Mouse (Mus musculus): ENCODE measurements around the gene Rpl13a.
"Not testable (repeated sequence)": the region's sequence is repeated elsewhere in the genome, so short reads cannot be mapped to it uniquely, and the experiment has no call there.

Rpl13a gene

GRCm38 (mm10) chr7:45110089-45110488 is 18.5 kb downstream of the Rpl13a start:
- not testable (repeated sequence) for DNase-seq

GRCm38 (mm10) chr7:45107052-45107645 is 21.4 kb downstream of the Rpl13a start:
- DNase-seq = no peak

- no peak for DNase-seq
Observed at GRCm38 (mm10) chr7:45106441-45106840, 22.1 kb downstream of the Rpl13a start.

- DNase-seq = no peak
Observed at GRCm38 (mm10) chr7:45105491-45105890, 23.1 kb downstream of the Rpl13a start.

- no peak for DNase-seq
Observed at GRCm38 (mm10) chr7:45104941-45105340, 23.6 kb downstream of the Rpl13a start.

- DNase-seq = peak; percentile 42
Observed at GRCm38 (mm10) chr7:45103652-45104180, 24.8 kb downstream of the Rpl13a start, which contains the start of gene Fcgrt. Fcgrt (minus strand) TSS chr7:45103851.

- no peak for DNase-seq
Observed at GRCm38 (mm10) chr7:45102940-45103585, 25.5 kb downstream of the Rpl13a start.

GRCm38 (mm10) chr7:45102441-45102840 is 26.1 kb downstream of the Rpl13a start:
- DNase-seq = no peak

- DNase-seq = no peak
Observed at GRCm38 (mm10) chr7:45100046-45100445, 28.5 kb downstream of the Rpl13a start.

GRCm38 (mm10) chr7:45098541-45099240 is 29.9 kb downstream of the Rpl13a start:
- DNase-seq = no peak

- DNase-seq = no peak
Observed at GRCm38 (mm10) chr7:45097479-45097878, 31.1 kb downstream of the Rpl13a start.

- not testable (repeated sequence) for DNase-seq
Observed at GRCm38 (mm10) chr7:45095965-45096364, 32.6 kb downstream of the Rpl13a start.

GRCm38 (mm10) chr7:45095367-45095766 is 33.2 kb downstream of the Rpl13a start:
- DNase-seq = no peak

GRCm38 (mm10) chr7:45094121-45094520 is 34.4 kb downstream of the Rpl13a start:
- no peak for DNase-seq

GRCm38 (mm10) chr7:45093516-45093905 is 35.0 kb downstream of the Rpl13a start:
- DNase-seq = no peak

- no peak for DNase-seq
Observed at GRCm38 (mm10) chr7:45092828-45093515, 35.6 kb downstream of the Rpl13a start.

GRCm38 (mm10) chr7:45092048-45092447 is 36.5 kb downstream of the Rpl13a start, which contains the start of gene Rcn3:
Rcn3 (minus strand) TSS chr7:45092221.
- DNase-seq = no peak

- DNase-seq = no peak
Observed at GRCm38 (mm10) chr7:45091001-45091990, 37.3 kb downstream of the Rpl13a start.

- DNase-seq = no peak
Observed at GRCm38 (mm10) chr7:45090251-45090977, 38.1 kb downstream of the Rpl13a start.

- DNase-seq = no peak
Observed at GRCm38 (mm10) chr7:45088597-45088996, 40.0 kb downstream of the Rpl13a start.

GRCm38 (mm10) chr7:45086084-45086483 is 42.5 kb downstream of the Rpl13a start:
- DNase-seq = no peak

All from cerebellum, adult 9-10 months (tissue).